Mouse (Mus musculus) midbrain, embryonic 14.5 days (tissue): ENCODE data around the gene Chrne. TPM values are rescaled to one million over a fixed set of nuclear protein-coding genes. Genes with fewer than 3 reads are reported as not detected.

Experiments used
- ATAC-seq: fragments of 200-750 bp; cut with Nextera tagmentation; 2 replicates; pipeline ENCODE4 v1.8.0; 2017; ENCODE audit warnings: moderate number of reproducible peaks, moderate library complexity; ENCODE audit not compliant: low FRiP score, low TSS enrichment
- DNase-seq: peaks from one replicate; pipeline ENCODE4 v3.0.0-alpha.2; 2015
- H3K27ac ChIP-seq: fragments of 300-500 bp; sonication (generic); replicated peaks from 2 replicates; pipeline ENCODE4 v1.5.1; 2014; ENCODE audit warnings: mild to moderate bottlenecking, low read depth, low read length, moderate library complexity
- H3K27me3 ChIP-seq: fragments of 300-500 bp; sonication (generic); 2 replicates; pipeline ENCODE4 v1.6.1; 2014; ENCODE audit warnings: low read length, control low read depth, mixed read lengths; ENCODE audit not compliant: control insufficient read depth, insufficient read depth
- H3K36me3 ChIP-seq: fragments of 300-500 bp; sonication (generic); 2 replicates; pipeline ENCODE4 v1.6.1; 2014; ENCODE audit warnings: low read length, control low read depth; ENCODE audit not compliant: control insufficient read depth, insufficient read depth
- H3K4me1 ChIP-seq: fragments of 300-500 bp; sonication (generic); 2 replicates; pipeline ENCODE4 v1.6.1; 2014; ENCODE audit warnings: mild to moderate bottlenecking, antibody characterized with exemption, low read length, control low read depth; ENCODE audit not compliant: control insufficient read depth, insufficient read depth
- H3K4me2 ChIP-seq: fragments of 300-500 bp; sonication (generic); 2 replicates; pipeline ENCODE4 v1.6.1; 2014; ENCODE audit warnings: mild to moderate bottlenecking, low read length, moderate library complexity
- H3K4me3 ChIP-seq: fragments of 300-500 bp; sonication (generic); replicated peaks from 2 replicates; pipeline ENCODE4 v1.5.1; 2014; ENCODE audit warnings: low read depth, low read length
- H3K9ac ChIP-seq: fragments of 300-500 bp; sonication (generic); replicated peaks from 2 replicates; pipeline ENCODE4 v1.6.1; 2014; ENCODE audit warnings: mild to moderate bottlenecking, low read length, moderate library complexity
- H3K9me3 ChIP-seq: fragments of 300-500 bp; sonication (generic); 2 replicates; pipeline ENCODE4 v1.6.1; 2016; ENCODE audit warnings: low read length, control low read depth, mixed read lengths; ENCODE audit not compliant: control insufficient read depth
- whole genome bisulfite sequencing: fragments of 180-500 bp; shearing (Covaris S2); extraction: QIAGEN DNeasy Blood & Tissue Kit; methylation state at CpG from one replicate; pipeline ENCODE4 v1.1.7; 2014; 5-methylcytosine and 5-hydroxymethylcytosine counted together
- polyA plus RNA-seq: library from polyadenylated mRNA; unstranded; fragments of >200 nt; fragmentation: Nextera tagmentation; extraction: Ambion mirVana; gene quantifications from 2 replicates; pipeline ENCODE4 v1.2.1, GENCODE M21; 2014

Chrne gene
- not detected in 2 replicates for polyA plus RNA-seq

DNA sequence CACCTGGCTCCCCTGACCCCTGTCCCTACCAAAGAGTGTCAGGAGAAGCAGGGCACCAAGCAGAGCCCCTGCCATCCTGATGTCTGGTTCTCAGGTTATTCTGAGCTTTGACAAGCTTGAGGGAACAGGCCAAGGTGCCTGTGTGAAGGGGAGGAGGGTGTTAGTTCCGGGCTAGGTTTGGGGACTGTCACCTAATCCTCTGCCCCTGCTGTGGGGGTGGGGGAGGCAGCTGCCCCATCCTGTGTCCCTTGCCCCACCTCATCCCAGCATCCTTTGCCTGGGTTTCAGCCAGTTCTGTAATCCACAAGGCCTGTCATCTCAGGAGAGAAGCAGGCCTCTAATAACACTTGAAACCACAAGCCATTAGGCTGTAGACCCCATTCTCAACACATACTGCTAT is at the start of gene Chrne:
Chrne (minus strand) TSS at position 116 of the 400 bp plus-strand sequence.
- H3K27ac ChIP-seq = no peak within 1 kb of the TSS
- H3K27me3 ChIP-seq = no peaks in the 10 kb centered on the region
- no peak within 1 kb of the TSS for H3K4me3 ChIP-seq
- H3K4me1 ChIP-seq = 0 out of 2 replicates have a peak, but pooled peaks cover 5% of the 10 kb centered on the region
- ATAC-seq = no peak
- no peaks in the 10 kb centered on the region for H3K9me3 ChIP-seq
- no peak within 1 kb of the TSS for H3K9ac ChIP-seq
- WGBS = 41% methylated on average over 1 of the region's 1 CpGs
- DNase-seq = no peak
- H3K36me3 ChIP-seq = no peaks in the 10 kb centered on the region
- no peak within 1 kb of the TSS for H3K4me2 ChIP-seq

DNA sequence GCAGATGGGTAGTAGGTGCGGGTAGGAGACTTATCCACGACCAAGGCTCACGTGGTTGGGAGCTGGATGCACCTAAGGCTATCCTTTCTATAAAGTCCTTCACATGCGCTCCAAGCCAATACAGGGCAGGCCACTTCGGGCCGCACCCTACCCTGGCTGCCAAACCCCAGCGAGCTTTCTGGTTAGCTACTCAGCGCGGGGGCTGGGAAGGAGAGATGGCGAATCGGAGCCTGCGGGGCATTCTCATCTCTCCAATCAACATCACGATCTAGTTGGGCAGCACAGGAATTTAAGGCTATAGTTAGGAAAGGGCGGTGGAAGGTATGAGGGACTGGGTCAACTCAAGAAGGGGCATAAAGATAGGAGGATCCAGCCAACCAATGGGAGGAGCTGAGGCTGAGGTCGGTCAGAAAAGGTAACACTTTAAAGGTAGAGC is 49.3 kb upstream of the Chrne start:
- Histone ChIP-seq H3K36me3 (peaks cover 39% of the 10 kb centered on the region), H3K9ac (peak overlapping the region; percentile 49), H3K9me3 (no peaks in the 10 kb centered on the region), H3K27me3 (no peaks in the 10 kb centered on the region), H3K27ac (peak overlapping the region; percentile 78), H3K4me2 (peak overlapping the region; percentile 79), H3K4me3 (peak overlapping the region; percentile 65), H3K4me1 (peaks cover 19% of the 10 kb centered on the region)
- 1% methylated on average over 15 of the region's 15 CpGs for WGBS
- ATAC-seq = no peak
- no peak for DNase-seq

DNA sequence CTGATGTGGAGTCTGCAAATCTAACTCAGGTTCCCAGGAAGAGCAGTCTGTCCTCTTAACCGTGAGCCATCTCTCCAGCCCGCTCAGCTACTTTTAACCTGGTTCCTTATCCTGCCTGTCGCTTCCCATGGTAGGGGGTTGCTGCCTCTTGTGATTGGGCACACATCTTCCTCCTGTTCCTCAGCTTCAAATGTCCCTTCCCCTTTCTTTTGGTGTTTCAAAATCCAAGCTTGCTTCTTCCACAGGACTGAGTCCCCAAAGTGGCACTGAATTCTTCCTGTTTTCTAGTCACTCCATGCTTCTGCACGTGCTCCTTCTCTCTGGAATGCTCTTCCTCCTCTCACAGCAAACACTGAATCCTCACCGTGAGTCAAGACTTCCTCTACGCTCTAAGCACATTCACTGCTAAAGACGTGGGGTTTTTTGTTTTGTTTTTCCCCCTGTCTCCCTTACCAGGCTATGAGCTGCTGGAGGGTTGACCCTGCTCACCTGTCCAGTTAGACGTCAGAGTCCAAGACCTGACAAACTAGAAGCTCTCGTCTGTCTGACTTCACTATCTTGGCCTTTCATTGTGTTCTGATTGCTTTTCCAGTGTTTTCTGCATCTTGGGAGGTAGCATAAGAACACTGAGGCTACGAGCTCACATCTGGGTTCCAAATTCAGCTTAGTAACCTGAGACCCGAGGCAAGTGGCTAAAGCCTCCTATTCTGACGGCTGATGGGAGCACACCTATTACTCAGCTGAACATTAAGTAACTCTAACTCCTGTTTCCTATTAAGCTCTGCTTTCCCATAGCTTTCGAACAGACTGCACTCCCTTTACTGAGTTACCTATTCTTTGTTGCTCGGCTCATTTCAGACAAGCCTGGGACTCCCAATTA is 48.5 kb upstream of the Chrne start:
- Histone ChIP-seq H3K4me2 (peak overlapping the region; percentile 79), H3K27me3 (no peaks in the 10 kb centered on the region), H3K4me1 (peaks cover 19% of the 10 kb centered on the region), H3K36me3 (peaks cover 44% of the 10 kb centered on the region), H3K9me3 (no peaks in the 10 kb centered on the region), H3K9ac (peak overlapping the region; percentile 49; the same call in 1 of the 2 replicates), H3K4me3 (peak overlapping the region; percentile 65), H3K27ac (no peak overlapping the region)
- no peak for ATAC-seq
- DNase-seq = no peak
- WGBS = 83% methylated on average over 14 of the region's 14 CpGs

- Histone ChIP-seq H3K4me3 (no peak overlapping the region), H3K9me3 (no peaks in the 10 kb centered on the region), H3K9ac (no peak overlapping the region), H3K27ac (no peak overlapping the region), H3K27me3 (no peaks in the 10 kb centered on the region), H3K36me3 (peaks cover 45% of the 10 kb centered on the region), H3K4me1 (peaks cover 19% of the 10 kb centered on the region), H3K4me2 (no peak overlapping the region)
- DNase-seq (no peak), ATAC-seq (no peak)
- WGBS = 95% methylated on average over 8 of the region's 8 CpGs
These were observed 47.7 kb upstream of the Chrne start for GRCm38 (mm10) chr11:70666687-70667086.

GRCm38 (mm10) chr11:70664741-70665140 is 45.7 kb upstream of the Chrne start:
- H3K4me2 ChIP-seq = no peak overlapping the region
- H3K27me3 ChIP-seq = no peaks in the 10 kb centered on the region
- H3K36me3 ChIP-seq = peaks cover 48% of the 10 kb centered on the region
- H3K9me3 ChIP-seq = no peaks in the 10 kb centered on the region
- peaks cover 6% of the 10 kb centered on the region for H3K4me1 ChIP-seq
- H3K9ac ChIP-seq = no peak overlapping the region
- H3K4me3 ChIP-seq = no peak overlapping the region
- H3K27ac ChIP-seq = no peak overlapping the region
- DNase-seq (no peak), ATAC-seq (no peak)
- 95% methylated on average over 9 of the region's 9 CpGs for WGBS

GRCm38 (mm10) chr11:70663957-70664356 is 44.9 kb upstream of the Chrne start:
- no peak for ATAC-seq
- H3K36me3 ChIP-seq = peaks cover 48% of the 10 kb centered on the region

DNA sequence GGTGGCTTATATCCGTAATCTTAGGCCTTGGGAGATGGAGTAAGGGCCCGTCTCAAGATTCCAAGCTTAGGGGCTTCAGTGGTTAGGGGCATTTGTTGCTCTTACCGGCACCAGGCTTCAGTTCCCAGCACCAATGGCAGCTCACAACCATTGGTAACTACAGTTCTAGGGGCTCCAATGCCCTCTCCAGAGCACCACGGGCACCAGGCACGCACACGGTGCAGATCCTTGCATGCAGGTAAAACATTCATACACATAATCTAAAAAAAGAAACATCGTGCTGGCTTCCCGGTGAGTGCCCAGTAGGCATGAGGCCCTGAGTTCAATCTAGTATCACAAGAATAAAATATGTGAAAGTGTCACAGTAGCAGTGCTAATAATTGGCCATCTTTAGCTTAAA is 44.1 kb upstream of the Chrne start:
- Histone ChIP-seq H3K4me2 (no peak overlapping the region), H3K36me3 (peaks cover 48% of the 10 kb centered on the region), H3K27me3 (no peaks in the 10 kb centered on the region), H3K9me3 (no peaks in the 10 kb centered on the region), H3K4me1 (peaks cover 5% of the 10 kb centered on the region), H3K27ac (no peak overlapping the region), H3K4me3 (no peak overlapping the region), H3K9ac (no peak overlapping the region)
- ATAC-seq = no peak
- WGBS = 89% methylated on average over 8 of the region's 8 CpGs
- no peak for DNase-seq

More at GRCm38 (mm10) chr11:70663957-70664356, 44.9 kb upstream of the Chrne start:
- Histone ChIP-seq H3K4me3 (no peak overlapping the region), H3K9me3 (no peaks in the 10 kb centered on the region), H3K4me2 (no peak overlapping the region), H3K27me3 (no peaks in the 10 kb centered on the region), H3K9ac (no peak overlapping the region), H3K27ac (no peak overlapping the region), H3K4me1 (peaks cover 6% of the 10 kb centered on the region)
- DNase-seq = no peak
- 95% methylated on average over 6 of the region's 6 CpGs for whole genome bisulfite sequencing

- WGBS = 92% methylated on average over 8 of the region's 8 CpGs
These were observed 41.6 kb upstream of the Chrne start for GRCm38 (mm10) chr11:70660571-70660970.

GRCm38 (mm10) chr11:70658942-70659341 is 39.9 kb upstream of the Chrne start:
- WGBS = 86% methylated on average over 8 of the region's 8 CpGs
- H3K4me2 ChIP-seq = no peak overlapping the region
- no peak overlapping the region for H3K27ac ChIP-seq
- no peaks in the 10 kb centered on the region for H3K9me3 ChIP-seq
- no peak overlapping the region for H3K4me3 ChIP-seq
- peaks cover 14% of the 10 kb centered on the region for H3K4me1 ChIP-seq
- no peaks in the 10 kb centered on the region for H3K27me3 ChIP-seq
- peaks cover 26% of the 10 kb centered on the region for H3K36me3 ChIP-seq
- ATAC-seq (no peak), DNase-seq (no peak)
- H3K9ac ChIP-seq = no peak overlapping the region

More at GRCm38 (mm10) chr11:70660571-70660970, 41.6 kb upstream of the Chrne start:
- Histone ChIP-seq H3K4me1 (peaks cover 9% of the 10 kb centered on the region), H3K9ac (no peak overlapping the region), H3K4me3 (no peak overlapping the region), H3K36me3 (peaks cover 43% of the 10 kb centered on the region), H3K4me2 (no peak overlapping the region), H3K9me3 (no peaks in the 10 kb centered on the region), H3K27ac (no peak overlapping the region), H3K27me3 (no peaks in the 10 kb centered on the region)
- DNase-seq (no peak), ATAC-seq (no peak)
